Mouse (Mus musculus) bone marrow, adult 2 months (tissue): ENCODE data around the gene Mettl27.

Source experiments
- CTCF ChIP-seq: fragments of 200-500 bp; IDR thresholded peaks from 2 replicates; pipeline ENCODE4 v1.5.1; 2011; ENCODE audit warnings: low read length, control low read depth; ENCODE audit not compliant: control insufficient read depth, insufficient read depth
- POLR2A ChIP-seq: fragments of 200-500 bp; IDR thresholded peaks from 2 replicates; pipeline ENCODE4 v1.6.1; 2011; ENCODE audit warnings: low read depth, mild to moderate bottlenecking, control low read depth, low read length, borderline replicate concordance; ENCODE audit not compliant: control insufficient read depth

GRCm38 (mm10) chr5:134981149-134981548 is 49.0 kb downstream of the Mettl27 start:
- TF ChIP-seq CTCF = no peak
- TF ChIP-seq POLR2A = no peak
